Mouse (Mus musculus): ENCODE results near the gene Hs3st2.

Hs3st2 gene

GRCm38 (mm10) chr7:121458075-121458474 is 66.4 kb downstream of the Hs3st2 start:
- no peak for DNase-seq (ENCODE audit: low spot score in 2 of 2)

GRCm38 (mm10) chr7:121460626-121461025 is 69.0 kb downstream of the Hs3st2 start:
- DNase-seq (ENCODE audit: low spot score in 2 of 2): no peak

- no peak for DNase-seq (ENCODE audit: low spot score in 2 of 2)
These were observed 72.8 kb downstream of the Hs3st2 start for GRCm38 (mm10) chr7:121464441-121464840.

- no peak for DNase-seq (ENCODE audit: low spot score in 2 of 2)
These were observed 73.5 kb downstream of the Hs3st2 start for GRCm38 (mm10) chr7:121465111-121465510.

- DNase-seq (ENCODE audit: low spot score in 2 of 2): no peak
These were observed 74.7 kb downstream of the Hs3st2 start for GRCm38 (mm10) chr7:121466331-121466730.

- no peak for DNase-seq (ENCODE audit: low spot score in 2 of 2)
These were observed 77.8 kb downstream of the Hs3st2 start for GRCm38 (mm10) chr7:121469435-121469834.

- no peak for DNase-seq (ENCODE audit: low spot score in 2 of 2)
These were observed 86.6 kb downstream of the Hs3st2 start for GRCm38 (mm10) chr7:121478302-121478701.

- no peak for DNase-seq (ENCODE audit: low spot score in 2 of 2)
These were observed 88.4 kb downstream of the Hs3st2 start for GRCm38 (mm10) chr7:121480106-121480505.

- DNase-seq (ENCODE audit: low spot score in 2 of 2): no peak
These were observed 92.9 kb downstream of the Hs3st2 start for GRCm38 (mm10) chr7:121484590-121484989.

GRCm38 (mm10) chr7:121485266-121485665 is 93.6 kb downstream of the Hs3st2 start:
- DNase-seq (ENCODE audit: low spot score in 2 of 2): no peak

GRCm38 (mm10) chr7:121487291-121487690 is 95.6 kb downstream of the Hs3st2 start:
- no peak for DNase-seq (ENCODE audit: low spot score in 2 of 2)

GRCm38 (mm10) chr7:121489401-121489800 is 97.7 kb downstream of the Hs3st2 start:
- DNase-seq (ENCODE audit: low spot score in 2 of 2): no peak

GRCm38 (mm10) chr7:121491455-121492005 is 99.9 kb downstream of the Hs3st2 start:
- DNase-seq (ENCODE audit: low spot score in 2 of 2): no peak

GRCm38 (mm10) chr7:121500516-121500915 is 108.9 kb downstream of the Hs3st2 start:
- no peak for DNase-seq (ENCODE audit: low spot score in 2 of 2)

- DNase-seq (ENCODE audit: low spot score in 2 of 2): no peak
These were observed 110.0 kb downstream of the Hs3st2 start for GRCm38 (mm10) chr7:121501666-121502065.

GRCm38 (mm10) chr7:121516727-121517126 is 125.1 kb downstream of the Hs3st2 start:
- DNase-seq (ENCODE audit: low spot score in 2 of 2): no peak

- DNase-seq (ENCODE audit: low spot score in 2 of 2): no peak
These were observed 125.5 kb downstream of the Hs3st2 start for GRCm38 (mm10) chr7:121517165-121517591.

GRCm38 (mm10) chr7:121522125-121522524 is 130.5 kb downstream of the Hs3st2 start:
- no peak for DNase-seq (ENCODE audit: low spot score in 2 of 2)

GRCm38 (mm10) chr7:121529023-121529422 is 137.4 kb downstream of the Hs3st2 start:
- no peak for DNase-seq (ENCODE audit: low spot score in 2 of 2)

- DNase-seq (ENCODE audit: low spot score in 2 of 2): no peak
These were observed 142.0 kb downstream of the Hs3st2 start for GRCm38 (mm10) chr7:121533639-121534038.

- DNase-seq (ENCODE audit: low spot score in 2 of 2): no peak
These were observed 142.7 kb downstream of the Hs3st2 start for GRCm38 (mm10) chr7:121534386-121534785.

GRCm38 (mm10) chr7:121535987-121536386 is 144.3 kb downstream of the Hs3st2 start:
- DNase-seq (ENCODE audit: low spot score in 2 of 2): no peak

- no peak for DNase-seq (ENCODE audit: low spot score in 2 of 2)
These were observed 148.0 kb downstream of the Hs3st2 start for GRCm38 (mm10) chr7:121539405-121540275.
